Mouse (Mus musculus) cerebellum, postnatal 36 days (tissue): ENCODE results near the gene Nkap.

Source experiments
- DNase-seq, 2 experiments: peaks; one replicate each; pipeline ENCODE4 v3.0.0; 2021 to 2022; ENCODE audit warnings: mixed read lengths in 2 of 2

Gene Nkap

GRCm38 (mm10) chrX:37161169-37161568 is 34.6 kb downstream of the Nkap start:
- DNase-seq, result no peak

DNA sequence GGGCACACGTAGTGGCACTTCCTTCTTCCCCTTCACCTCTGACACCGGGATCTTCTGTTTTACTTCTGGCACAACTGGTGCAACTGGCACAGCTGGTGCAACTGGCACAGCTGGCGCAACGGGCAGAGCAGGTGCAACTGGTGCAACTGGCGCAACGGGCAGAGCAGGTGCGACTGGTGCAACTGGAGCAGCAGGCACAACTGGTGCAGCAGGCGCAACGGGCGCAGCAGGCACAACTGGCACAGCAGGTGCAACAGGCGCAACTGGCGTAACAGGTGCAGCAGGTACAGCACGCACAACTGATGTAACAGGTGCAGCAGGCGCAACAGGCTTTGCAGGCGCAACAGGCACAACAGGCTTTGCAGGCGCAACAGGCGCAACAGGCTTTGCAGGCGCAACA is 36.5 kb downstream of the Nkap start:
- no peak for DNase-seq

- DNase-seq, result peak; percentile 12 to 22
Measured at GRCm38 (mm10) chrX:37167085-37167484, 40.5 kb downstream of the Nkap start.

- no peak for DNase-seq
Measured at GRCm38 (mm10) chrX:37168742-37169141, 42.1 kb downstream of the Nkap start, which contains the start of gene Akap14. TSS of gene Akap14 (minus strand) at chrX:37168842.

GRCm38 (mm10) chrX:37184401-37184800 is 57.8 kb downstream of the Nkap start:
- DNase-seq, result peak in 1 of 2 experiments; percentile 3

DNA sequence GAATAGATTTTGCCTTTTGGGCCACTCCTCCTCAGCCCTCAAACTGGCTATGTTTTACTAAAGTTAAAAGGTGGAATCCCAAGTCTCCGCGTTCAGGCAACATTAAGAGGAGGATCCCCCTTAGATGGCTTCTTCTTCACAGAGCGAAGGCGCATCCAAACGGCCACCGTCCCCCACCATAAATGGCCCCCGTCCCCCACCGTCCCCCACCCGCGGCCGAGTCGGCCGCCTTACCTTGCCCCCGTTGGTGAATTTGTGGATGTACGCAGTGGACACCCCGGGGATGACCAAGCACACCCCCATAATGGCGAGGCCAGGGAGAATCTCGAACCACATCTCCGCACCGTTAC is 64.1 kb downstream of the Nkap start:
- DNase-seq, result no peak

DNA sequence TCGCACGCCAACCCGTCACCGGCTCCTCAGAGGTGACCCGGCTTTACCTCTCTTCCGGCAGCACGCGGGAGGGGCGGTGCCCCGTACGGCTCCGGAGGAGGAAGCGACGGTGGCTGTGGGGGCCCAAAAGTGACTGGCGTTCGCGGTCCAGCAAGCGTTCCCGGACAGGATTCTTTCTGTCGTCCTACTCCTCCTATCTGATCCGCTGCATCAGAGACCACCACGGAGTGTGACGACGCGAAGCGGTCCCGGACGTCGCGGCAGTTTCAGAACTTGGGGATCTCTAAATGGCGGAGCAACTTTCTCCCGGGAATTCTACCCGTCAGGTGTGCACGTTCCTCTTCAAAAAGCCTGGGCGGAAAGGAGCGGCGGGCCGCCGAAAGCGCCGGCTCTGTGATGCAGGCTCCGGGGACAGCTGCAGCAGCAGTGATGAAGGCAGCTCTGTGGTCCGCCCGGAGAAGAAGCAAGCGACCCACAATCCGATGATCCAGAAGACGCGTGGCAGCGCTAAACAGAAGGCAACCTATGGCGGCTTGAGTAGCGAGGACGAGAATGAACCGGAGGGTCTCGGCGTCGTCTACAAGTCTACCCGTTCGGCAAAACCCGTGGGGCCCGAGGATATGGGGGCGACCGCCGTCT is 64.6 kb downstream of the Nkap start, which contains the start of the genes Ndufa1 and Rnf113a1:
Gene Ndufa1, minus strand, starts transcription at position 59 of the 639 bp plus-strand sequence.
Gene Rnf113a1, plus strand, starts transcription at position 141 of the 639 bp plus-strand sequence.
- DNase-seq, result peak; percentile 86 to 90

GRCm38 (mm10) chrX:37191744-37192379 is 65.3 kb downstream of the Nkap start:
- peak; percentile 2 to 18 for DNase-seq

DNA sequence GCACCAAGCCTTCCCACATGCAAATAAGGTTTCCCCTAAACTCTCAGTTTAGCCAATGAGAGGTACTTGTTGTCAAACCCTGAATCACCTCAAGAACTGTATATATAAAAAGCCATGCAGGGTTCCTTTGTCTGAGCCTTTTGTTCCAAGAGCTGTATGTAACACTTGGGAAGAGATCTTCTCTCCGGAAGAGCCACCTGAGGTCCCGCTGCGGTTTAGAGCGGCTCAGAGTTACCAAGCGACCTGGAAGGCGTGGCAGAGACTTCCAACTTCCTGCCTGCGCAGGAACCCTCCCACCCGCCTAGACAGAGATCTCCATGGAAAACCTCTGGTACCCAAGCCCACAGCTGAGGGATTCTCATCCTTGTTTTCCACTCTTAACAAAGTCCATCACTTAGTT is 72.1 kb downstream of the Nkap start:
- no peak for DNase-seq
